Mouse (Mus musculus): ENCODE data around the gene Prl7a1. TPM values are rescaled to one million over a fixed set of nuclear protein-coding genes. Genes with fewer than 3 reads are reported as not detected.

The Prl7a1 gene
- not detected for polyA plus RNA-seq (2017; shearing (Covaris generic))

DNA sequence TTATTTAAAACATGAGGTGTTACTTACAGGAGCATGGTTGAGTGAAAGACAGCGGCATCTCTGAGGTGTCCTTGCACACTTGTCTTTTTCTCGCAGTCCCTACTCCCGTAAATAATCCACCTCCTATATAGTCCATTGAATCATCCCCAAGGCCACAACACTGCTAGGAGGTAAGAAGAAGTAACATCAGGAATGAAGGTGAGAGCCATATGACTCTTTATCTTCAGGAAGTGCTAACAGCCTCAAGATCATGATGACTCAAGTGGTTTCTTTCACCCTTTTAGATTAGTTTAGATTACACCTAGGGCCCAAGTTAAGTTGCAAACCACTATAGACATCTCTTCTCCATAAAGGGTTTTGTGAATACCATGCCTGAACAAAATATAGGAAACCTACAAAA, at the start of gene Prl7a1:
Prl7a1 (minus strand) TSS at position 101 of the 400 bp plus-strand sequence.

DNA sequence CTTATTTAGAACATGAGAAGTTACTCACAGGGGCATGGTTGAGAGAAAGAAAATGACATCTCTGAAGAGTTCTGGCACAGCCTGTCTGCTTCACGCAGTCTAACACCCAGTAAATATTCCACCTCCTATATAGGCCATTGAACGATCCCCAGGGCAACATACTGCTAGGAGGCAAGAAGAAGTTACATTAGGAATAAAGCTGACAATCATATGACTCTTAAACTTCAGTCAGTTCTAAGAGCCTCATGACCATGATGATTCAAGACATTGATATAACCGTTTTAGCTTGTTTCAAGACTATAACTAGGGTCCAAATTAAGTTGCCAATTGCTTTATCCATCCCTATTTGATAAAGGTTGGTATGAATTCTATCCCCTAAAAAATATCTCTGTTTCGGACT, 25.6 kb upstream of the Prl7a1 start, which contains the start of gene Prl7a2:
Prl7a2 (minus strand) TSS at position 101 of the 400 bp plus-strand sequence.

DNA sequence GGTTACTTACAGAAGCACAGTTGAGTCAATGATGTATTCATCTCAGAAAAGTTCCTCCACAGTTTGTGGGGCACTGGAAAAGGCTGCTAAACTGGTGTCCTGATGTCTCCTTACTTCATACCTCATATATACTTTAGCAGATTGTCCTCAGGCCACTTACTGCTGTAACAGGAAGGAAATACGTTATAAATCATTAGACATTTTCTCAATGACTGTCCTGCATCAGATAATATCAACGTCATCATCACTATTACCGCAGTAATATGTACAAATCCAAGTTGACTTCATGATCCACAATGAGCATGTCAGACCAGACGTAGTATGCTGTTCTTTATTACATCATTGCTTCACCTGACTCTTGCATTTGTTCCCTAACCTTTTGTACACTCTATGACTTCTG, 31.8 kb downstream of the Prl7a1 start, which contains the start of gene Prl7b1:
Prl7b1 (minus strand) TSS at position 101 of the 400 bp plus-strand sequence.

Other genes starting within 250 kb of the Prl7a1 start
- gene Prl8a6, start 203.8 kb downstream of the Prl7a1 start, polyA plus RNA-seq (2017; shearing (Covaris generic)), result not detected
- not detected for gene Prl8a8, start 129.3 kb downstream of the Prl7a1 start, polyA plus RNA-seq (2017; shearing (Covaris generic))
- not detected for gene Prl8a9, start 77.9 kb downstream of the Prl7a1 start, polyA plus RNA-seq (2017; shearing (Covaris generic))
- gene Prl8a1, start 60.3 kb downstream of the Prl7a1 start, polyA plus RNA-seq (2017; shearing (Covaris generic)), result not detected
- gene Prl7b1, start 31.9 kb downstream of the Prl7a1 start, polyA plus RNA-seq (2017; shearing (Covaris generic)), result not detected
- not detected for gene Prl7a2, start 25.5 kb upstream of the Prl7a1 start, polyA plus RNA-seq (2017; shearing (Covaris generic))
- gene Prl7d1, start 74.2 kb upstream of the Prl7a1 start, polyA plus RNA-seq (2017; shearing (Covaris generic)), result not detected
- not detected for gene Prl7c1, start 138.3 kb upstream of the Prl7a1 start, polyA plus RNA-seq (2017; shearing (Covaris generic))
- not detected for gene Prl2a1, start 159.2 kb upstream of the Prl7a1 start, polyA plus RNA-seq (2017; shearing (Covaris generic))
- gene Prl2c1, start 206.8 kb upstream of the Prl7a1 start, polyA plus RNA-seq (2017; shearing (Covaris generic)), result not detected

Measured in activated CD4-positive, CD25-positive, alpha-beta regulatory T cell, adult 9 weeks (primary cell).